Comparison of ENCODE assay signal across 10 mouse cellular contexts in genomic region chr7:124198811-124199570, GRCm38 (mm10).
A peak's percentile ranks its signal among the peaks of the same experiment; 100 is the strongest.
DNase-seq lines count a peak whose midpoint lies in the region; ATAC-seq and TF ChIP-seq lines count a peak whose summit lies in the region.
"Had no signal": no experiment of that assay in that cellular context is flagged by ENCODE, and none has a peak within 500 bp of the region (broad histone marks: within the 10 kb centered on the region; RNA-seq: fewer than 3 reads in every experiment).

No protein-coding gene starts in this region.

- H3K4me3 ChIP-seq in midbrain, postnatal 0 days (ENCODE audit: low read depth, low read length), result no peak overlapping the region
- no peak overlapping the region for H3K4me3 ChIP-seq in midbrain, embryonic 11.5 days (ENCODE audit: low read depth, low read length)
- no peak overlapping the region for H3K4me3 ChIP-seq in stomach, postnatal 0 days (ENCODE audit: low read depth, low read length)

- TF ChIP-seq CTCF in midbrain, postnatal 0 days (IDR thresholded peaks at IDR 0.05), result no peak
- TF ChIP-seq CTCF in stomach, postnatal 0 days (IDR thresholded peaks at IDR 0.05; ENCODE audit: low read depth), result no peak

- no peak overlapping the region for H3K4me2 ChIP-seq in midbrain, postnatal 0 days (ENCODE audit: low read depth, low read length, poor library complexity, severe bottlenecking)
- no peak overlapping the region for H3K4me2 ChIP-seq in midbrain, embryonic 11.5 days
- H3K4me2 ChIP-seq in stomach, postnatal 0 days (replicated peaks; ENCODE audit: low read depth), result no peak overlapping the region

- no peaks in the 10 kb centered on the region for H3K27me3 ChIP-seq in midbrain, postnatal 0 days (ENCODE audit: insufficient read depth, low read length)
- no peaks in the 10 kb centered on the region for H3K27me3 ChIP-seq in midbrain, embryonic 11.5 days (ENCODE audit: control insufficient read depth, insufficient read depth, low read length)
- H3K27me3 ChIP-seq in stomach, postnatal 0 days (ENCODE audit: control insufficient read depth, insufficient read depth, low read length), result no peaks in the 10 kb centered on the region

- peak; percentile 42 to 51 for DNase-seq in frontal cortex, postnatal 36 days (ENCODE audit: low spot score in 2 of 2)
- DNase-seq in frontal cortex, postnatal 25 days (ENCODE audit: low spot score in 2 of 2), result no peak
- peak; percentile 40 for DNase-seq in midbrain, postnatal 0 days (ENCODE audit: low spot score)
- no peak for DNase-seq in midbrain, embryonic 11.5 days (ENCODE audit: low spot score, missing footprints)
- DNase-seq in embryo, embryonic 10.5 days (ENCODE audit: low spot score), result peak; percentile 75
- peak; percentile 35 to 42 for DNase-seq in right cerebral cortex, postnatal 36 days (ENCODE audit: low spot score in 2 of 2)
- no peak for DNase-seq in stomach, postnatal 0 days (ENCODE audit: low spot score)
- DNase-seq in liver, result no peak
- DNase-seq: gastrocnemius, postnatal 36 days had no signal

- no peaks in the 10 kb centered on the region for H3K4me1 ChIP-seq in midbrain, postnatal 0 days (ENCODE audit: insufficient read depth, low read length)
- no peaks in the 10 kb centered on the region for H3K4me1 ChIP-seq in midbrain, embryonic 11.5 days (ENCODE audit: control insufficient read depth, insufficient read depth, low read length)
- H3K4me1 ChIP-seq in stomach, postnatal 0 days (replicated peaks; ENCODE audit: control insufficient read depth, insufficient read depth), result no peaks in the 10 kb centered on the region

- no peaks in the 10 kb centered on the region for H3K36me3 ChIP-seq in midbrain, postnatal 0 days (ENCODE audit: insufficient read depth, low read length)
- H3K36me3 ChIP-seq in midbrain, embryonic 11.5 days (ENCODE audit: control insufficient read depth, insufficient read depth, low read length), result no peaks in the 10 kb centered on the region
- no peaks in the 10 kb centered on the region for H3K36me3 ChIP-seq in stomach, postnatal 0 days (ENCODE audit: control insufficient read depth, insufficient read depth, low read length)

- H3K27ac ChIP-seq in midbrain, postnatal 0 days (ENCODE audit: low read depth, low read length), result no peak overlapping the region
- H3K27ac ChIP-seq in midbrain, embryonic 11.5 days (ENCODE audit: low read depth, low read length), result no peak overlapping the region
- no peak overlapping the region for H3K27ac ChIP-seq in stomach, postnatal 0 days (replicated peaks)
- H3K27ac ChIP-seq: liver, embryonic 14.5 days had no signal

- 70% methylated on average over 6 of the region's 6 CpGs for WGBS in midbrain, postnatal 0 days
- 85% methylated on average over 6 of the region's 6 CpGs for WGBS in midbrain, embryonic 11.5 days
- WGBS in stomach, postnatal 0 days, result 70% methylated on average over 6 of the region's 6 CpGs

- no peak for TF ChIP-seq EP300 in stomach, postnatal 0 days (optimal IDR thresholded peaks at IDR 0.05)

- no peaks in the 10 kb centered on the region for H3K9me3 ChIP-seq in midbrain, postnatal 0 days (ENCODE audit: low read length)
- H3K9me3 ChIP-seq in midbrain, embryonic 11.5 days (ENCODE audit: control insufficient read depth, low read length), result no peaks in the 10 kb centered on the region
- no peaks in the 10 kb centered on the region for H3K9me3 ChIP-seq in stomach, postnatal 0 days (ENCODE audit: control insufficient read depth, low read length)

- no peak overlapping the region for H3K9ac ChIP-seq in midbrain, postnatal 0 days (replicated peaks; ENCODE audit: low read length, poor library complexity, severe bottlenecking)
- H3K9ac ChIP-seq in midbrain, embryonic 11.5 days (ENCODE audit: low read length), result no peak overlapping the region
- H3K9ac ChIP-seq in stomach, postnatal 0 days (ENCODE audit: low read length), result no peak overlapping the region
- H3K9ac ChIP-seq: liver, embryonic 14.5 days had no signal

- ATAC-seq in midbrain, postnatal 0 days (ENCODE audit: low FRiP score), result no peak
- no peak for ATAC-seq in midbrain, embryonic 11.5 days (ENCODE audit: low FRiP score)
- ATAC-seq in stomach, postnatal 0 days (ENCODE audit: low FRiP score, low TSS enrichment), result no peak

Comparison
In these comparisons a context has a peak if more than half of its experiments do, and no peak if none do; other contexts are left out.
1. DNase-seq: peak in frontal cortex, postnatal 36 days (2 of 2), midbrain, postnatal 0 days (single experiment), embryo, embryonic 10.5 days (single experiment) and right cerebral cortex, postnatal 36 days (2 of 2); none in frontal cortex, postnatal 25 days (0 of 2), midbrain, embryonic 11.5 days (single experiment), stomach, postnatal 0 days (single experiment) and liver (single experiment).